Mouse (Mus musculus): ENCODE results near the gene 1300017J02Rik. TPM values are rescaled to one million over a fixed set of nuclear protein-coding genes. Genes with fewer than 3 reads are reported as not detected.

Gene 1300017J02Rik
- polyA plus RNA-seq (2012; fragmentation: generic; extraction: Trizol), result under 1 TPM in 1 of 2 experiments, not detected in 1; 0.15 TPM

DNA sequence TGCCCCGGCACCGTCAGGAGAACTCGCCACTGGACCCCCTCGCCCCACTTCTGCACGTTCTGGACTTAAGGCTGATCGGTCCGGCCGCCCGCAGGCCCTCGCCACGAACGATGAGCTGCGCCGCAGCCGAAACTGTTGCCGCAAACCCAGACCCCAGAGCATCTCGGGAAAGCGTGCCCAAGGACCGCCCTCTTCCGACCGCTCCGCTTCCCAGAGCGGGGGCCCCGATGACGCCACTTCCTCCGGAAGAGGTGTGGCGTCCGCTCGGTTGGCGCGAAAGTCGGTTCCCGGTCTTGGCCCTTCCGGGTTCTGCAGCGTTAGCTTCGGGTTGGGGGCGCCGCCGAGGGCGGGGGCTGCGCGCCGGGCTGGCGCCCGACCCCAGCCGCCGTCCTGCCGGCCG is at the start of gene 1300017J02Rik, which contains the start of gene Topbp1:
1300017J02Rik (minus strand) TSS at position 156 of the 400 bp plus-strand sequence.
Topbp1 (plus strand) TSS at position 289 of the 400 bp plus-strand sequence.

DNA sequence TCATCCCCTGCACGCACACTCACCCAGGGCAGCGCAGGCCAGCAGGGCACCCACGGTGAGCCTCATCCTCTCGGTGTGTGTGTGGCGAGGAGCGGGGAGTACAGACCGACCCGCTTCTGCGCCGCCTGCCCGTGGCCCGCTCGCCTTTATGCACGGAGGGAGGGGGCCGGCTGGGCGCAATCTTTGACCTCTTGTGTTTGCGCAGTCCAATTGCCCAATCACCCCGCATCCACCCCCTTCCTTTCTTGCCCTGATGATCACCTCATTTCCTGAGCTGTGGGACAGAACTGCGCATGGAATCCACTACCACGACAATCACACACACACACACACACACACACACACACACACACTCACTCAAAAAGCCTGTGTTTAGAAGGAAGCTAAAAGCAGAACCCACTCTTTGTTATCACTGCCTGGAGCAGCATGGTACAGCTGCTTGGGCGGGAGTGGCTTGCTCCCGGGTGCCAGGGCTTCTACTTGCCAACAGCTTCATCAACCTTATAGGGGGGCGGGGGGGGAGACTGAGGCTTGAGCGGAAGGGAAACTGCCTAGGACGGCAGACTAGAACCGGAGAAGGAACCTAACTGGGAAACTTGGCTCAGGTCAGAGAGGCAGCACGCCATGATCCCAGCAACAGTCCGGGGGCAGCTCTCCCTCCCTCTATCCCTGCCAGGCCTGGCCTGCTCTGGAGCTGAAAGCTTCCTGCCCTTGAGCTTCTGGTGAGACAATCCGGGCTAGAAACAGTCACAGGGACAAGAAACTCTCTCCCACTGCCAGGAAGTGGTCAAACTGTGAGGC is 74.5 kb downstream of the 1300017J02Rik start, which contains the start of the genes Gm20425 and Trf:
Gm20425 (minus strand) TSS at position 157 of the 801 bp plus-strand sequence.
Trf (minus strand) TSS at position 294 of the 801 bp plus-strand sequence.

DNA sequence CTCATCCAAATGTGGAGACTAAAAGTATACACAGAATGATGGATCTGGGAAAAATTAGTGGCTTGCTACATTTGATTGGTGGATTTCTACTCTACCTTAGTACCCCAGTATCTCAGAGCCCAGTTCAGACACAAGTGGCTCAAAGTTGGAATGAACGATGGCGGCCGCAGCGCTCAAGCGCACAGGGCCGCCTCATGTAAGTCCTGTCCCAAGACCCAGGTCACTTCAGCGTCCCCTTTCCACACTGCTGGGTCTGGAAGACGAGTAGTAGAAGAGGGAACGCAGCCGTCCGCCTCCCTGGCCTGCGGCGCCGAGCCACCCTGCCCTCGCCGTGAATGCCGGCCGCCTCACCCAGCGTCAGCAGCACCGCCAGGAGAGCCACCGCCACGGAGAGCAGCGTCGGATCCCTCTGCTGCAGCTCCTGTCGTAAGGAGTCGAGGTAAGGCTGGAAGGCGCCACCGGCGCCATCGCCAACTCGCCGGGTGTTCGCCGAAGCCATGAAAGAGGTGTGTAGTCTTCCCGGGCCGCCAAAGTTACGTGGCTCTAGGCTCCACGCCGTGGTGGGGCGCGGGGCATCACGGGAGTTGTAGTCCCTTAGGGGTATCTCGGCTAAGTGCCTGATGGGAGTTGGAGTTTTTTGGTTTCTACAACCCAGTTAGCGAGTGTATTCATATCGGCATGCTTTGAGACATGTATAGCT is 103.2 kb downstream of the 1300017J02Rik start, which contains the start of gene Srprb:
Srprb (minus strand) TSS at position 577 of the 700 bp plus-strand sequence.

Other genes with a start within 250 kb of the 1300017J02Rik start
- 10 to 100 TPM in 1 of 2 experiments, 1 to 10 TPM in 1; 4.0 to 29.7 TPM for gene Rab6b, start 193.3 kb downstream of the 1300017J02Rik start, polyA plus RNA-seq (2012; fragmentation: generic; extraction: Trizol)
- 10 to 100 TPM; 37.1 to 53.2 TPM for gene Srprb, start 102.9 kb downstream of the 1300017J02Rik start, polyA plus RNA-seq (2012; fragmentation: generic; extraction: Trizol)
- gene Gm20425, start 74.8 kb downstream of the 1300017J02Rik start, polyA plus RNA-seq (2012; fragmentation: generic; extraction: Trizol), result under 1 TPM in 1 of 2 experiments, not detected in 1; 0.09 TPM
- under 1 TPM; 0.04 to 0.77 TPM for gene Trf, start 74.6 kb downstream of the 1300017J02Rik start, polyA plus RNA-seq (2012; fragmentation: generic; extraction: Trizol)
- gene Topbp1, start 133 bp upstream of the 1300017J02Rik start, polyA plus RNA-seq (2012; fragmentation: generic; extraction: Trizol), result 10 to 100 TPM in 1 of 2 experiments, 1 to 10 TPM in 1; 6.7 to 11.0 TPM
- gene Cdv3, start 60.8 kb upstream of the 1300017J02Rik start, polyA plus RNA-seq (2012; fragmentation: generic; extraction: Trizol), result 10 to 100 TPM; 14.2 to 24.9 TPM
- gene Bfsp2, start 175.3 kb upstream of the 1300017J02Rik start, polyA plus RNA-seq (2012; fragmentation: generic; extraction: Trizol), result under 1 TPM; 0.25 to 0.40 TPM

All from C3H10T1/2 (cell line).